Mouse (Mus musculus): ENCODE data around the gene Prx. TPM values are rescaled to one million over a fixed set of nuclear protein-coding genes. Genes with fewer than 3 reads are reported as not detected.

The Prx gene
- polyA plus RNA-seq, 1 experiment from 2014 or later: 1.5 TPM

- Histone ChIP-seq H3K9ac (ENCODE audit: low read depth, low read length) (no peak overlapping the region), H3K36me3 (ENCODE audit: control insufficient read depth, insufficient read depth, low read length) (no peaks in the 10 kb centered on the region), H3K4me1 (ENCODE audit: control insufficient read depth, insufficient read depth, low read length) (no peaks in the 10 kb centered on the region), H3K4me2 (ENCODE audit: low read length) (no peak overlapping the region), H3K27me3 (ENCODE audit: control insufficient read depth, insufficient read depth, low read depth, low read length) (no peaks in the 10 kb centered on the region), H3K27ac (ENCODE audit: low read length) (no peak overlapping the region), H3K9me3 (replicated peaks; ENCODE audit: control insufficient read depth, low read length, poor library complexity, severe bottlenecking) (no peaks in the 10 kb centered on the region), H3K4me3 (ENCODE audit: low read depth, low read length) (no peak overlapping the region)
- 94% methylated on average over 13 of the region's 13 CpGs for WGBS
- no peak for ATAC-seq
Observed at GRCm38 (mm10) chr7:27523805-27524204, 24.7 kb downstream of the Prx start.

GRCm38 (mm10) chr7:27526039-27526827 lies 27.1 kb downstream of the Prx start:
- no peaks in the 10 kb centered on the region for H3K27me3 ChIP-seq (ENCODE audit: control insufficient read depth, insufficient read depth, low read depth, low read length)
- H3K9ac ChIP-seq (ENCODE audit: low read depth, low read length): no peak overlapping the region
- no peaks in the 10 kb centered on the region for H3K4me1 ChIP-seq (ENCODE audit: control insufficient read depth, insufficient read depth, low read length)
- no peak overlapping the region for H3K4me3 ChIP-seq (ENCODE audit: low read depth, low read length)
- WGBS: 27% methylated on average over 10 of the region's 10 CpGs
- H3K4me2 ChIP-seq (ENCODE audit: low read length): no peak overlapping the region
- H3K36me3 ChIP-seq (ENCODE audit: control insufficient read depth, insufficient read depth, low read length): peaks cover 8% of the 10 kb centered on the region
- no peak overlapping the region for H3K27ac ChIP-seq (ENCODE audit: low read length)
- H3K9me3 ChIP-seq (replicated peaks; ENCODE audit: control insufficient read depth, low read length, poor library complexity, severe bottlenecking): no peaks in the 10 kb centered on the region
- peak; percentile 71 for ATAC-seq

- Histone ChIP-seq H3K27me3 (ENCODE audit: control insufficient read depth, insufficient read depth, low read depth, low read length) (no peaks in the 10 kb centered on the region), H3K9me3 (replicated peaks; ENCODE audit: control insufficient read depth, low read length, poor library complexity, severe bottlenecking) (no peaks in the 10 kb centered on the region), H3K36me3 (ENCODE audit: control insufficient read depth, insufficient read depth, low read length) (peaks cover 25% of the 10 kb centered on the region), H3K4me2 (ENCODE audit: low read length) (no peak overlapping the region), H3K9ac (ENCODE audit: low read depth, low read length) (no peak overlapping the region), H3K4me1 (ENCODE audit: control insufficient read depth, insufficient read depth, low read length) (no peaks in the 10 kb centered on the region), H3K27ac (ENCODE audit: low read length) (no peak overlapping the region), H3K4me3 (ENCODE audit: low read depth, low read length) (no peak overlapping the region)
- ATAC-seq: no peak
- WGBS: 83% methylated on average over 21 of the region's 21 CpGs
Observed at GRCm38 (mm10) chr7:27529070-27529469, 29.9 kb downstream of the Prx start.

GRCm38 (mm10) chr7:27530937-27531336 lies 31.8 kb downstream of the Prx start:
- no peak overlapping the region for H3K27ac ChIP-seq (ENCODE audit: low read length)
- no peak for ATAC-seq
- H3K36me3 ChIP-seq (ENCODE audit: control insufficient read depth, insufficient read depth, low read length): peaks cover 38% of the 10 kb centered on the region
- 72% methylated on average over 3 of the region's 3 CpGs for WGBS
- H3K4me3 ChIP-seq (ENCODE audit: low read depth, low read length): no peak overlapping the region
- no peaks in the 10 kb centered on the region for H3K27me3 ChIP-seq (ENCODE audit: control insufficient read depth, insufficient read depth, low read depth, low read length)
- H3K4me2 ChIP-seq (ENCODE audit: low read length): no peak overlapping the region
- no peak overlapping the region for H3K9ac ChIP-seq (ENCODE audit: low read depth, low read length)
- no peaks in the 10 kb centered on the region for H3K4me1 ChIP-seq (ENCODE audit: control insufficient read depth, insufficient read depth, low read length)
- H3K9me3 ChIP-seq (replicated peaks; ENCODE audit: control insufficient read depth, low read length, poor library complexity, severe bottlenecking): no peaks in the 10 kb centered on the region

- Histone ChIP-seq H3K4me1 (ENCODE audit: control insufficient read depth, insufficient read depth, low read length) (no peaks in the 10 kb centered on the region), H3K36me3 (ENCODE audit: control insufficient read depth, insufficient read depth, low read length) (peaks cover 46% of the 10 kb centered on the region), H3K9me3 (replicated peaks; ENCODE audit: control insufficient read depth, low read length, poor library complexity, severe bottlenecking) (no peaks in the 10 kb centered on the region), H3K27ac (ENCODE audit: low read length) (no peak overlapping the region), H3K27me3 (ENCODE audit: control insufficient read depth, insufficient read depth, low read depth, low read length) (no peaks in the 10 kb centered on the region), H3K9ac (ENCODE audit: low read depth, low read length) (no peak overlapping the region), H3K4me3 (ENCODE audit: low read depth, low read length) (no peak overlapping the region), H3K4me2 (ENCODE audit: low read length) (no peak overlapping the region)
- ATAC-seq: 0 out of 2 replicates have a peak, but pooled peaks have one; percentile 4
- WGBS: 86% methylated on average over 10 of the region's 10 CpGs
Observed at GRCm38 (mm10) chr7:27531707-27532106, 32.6 kb downstream of the Prx start.

- Histone ChIP-seq H3K36me3 (ENCODE audit: control insufficient read depth, insufficient read depth, low read length) (peaks cover 51% of the 10 kb centered on the region), H3K4me3 (ENCODE audit: low read depth, low read length) (no peak overlapping the region), H3K4me2 (ENCODE audit: low read length) (no peak overlapping the region), H3K9me3 (replicated peaks; ENCODE audit: control insufficient read depth, low read length, poor library complexity, severe bottlenecking) (no peaks in the 10 kb centered on the region), H3K27me3 (ENCODE audit: control insufficient read depth, insufficient read depth, low read depth, low read length) (no peaks in the 10 kb centered on the region), H3K27ac (ENCODE audit: low read length) (no peak overlapping the region), H3K4me1 (ENCODE audit: control insufficient read depth, insufficient read depth, low read length) (no peaks in the 10 kb centered on the region), H3K9ac (ENCODE audit: low read depth, low read length) (no peak overlapping the region)
- ATAC-seq: no peak
- 92% methylated on average over 9 of the region's 9 CpGs for WGBS
Observed at GRCm38 (mm10) chr7:27532480-27533050, 33.4 kb downstream of the Prx start.

- ATAC-seq: no peak
- no peak overlapping the region for H3K9ac ChIP-seq (ENCODE audit: low read depth, low read length)
- H3K4me1 ChIP-seq (ENCODE audit: control insufficient read depth, insufficient read depth, low read length): no peaks in the 10 kb centered on the region
- no peak overlapping the region for H3K27ac ChIP-seq (ENCODE audit: low read length)
- H3K36me3 ChIP-seq (ENCODE audit: control insufficient read depth, insufficient read depth, low read length): peaks cover 51% of the 10 kb centered on the region
- WGBS: 96% methylated on average over 2 of the region's 2 CpGs
- H3K4me3 ChIP-seq (ENCODE audit: low read depth, low read length): no peak overlapping the region
- no peaks in the 10 kb centered on the region for H3K27me3 ChIP-seq (ENCODE audit: control insufficient read depth, insufficient read depth, low read depth, low read length)
- H3K9me3 ChIP-seq (replicated peaks; ENCODE audit: control insufficient read depth, low read length, poor library complexity, severe bottlenecking): no peaks in the 10 kb centered on the region
- no peak overlapping the region for H3K4me2 ChIP-seq (ENCODE audit: low read length)
Observed at GRCm38 (mm10) chr7:27535386-27535785, 36.3 kb downstream of the Prx start.

- H3K36me3 ChIP-seq (ENCODE audit: control insufficient read depth, insufficient read depth, low read length): peaks cover 46% of the 10 kb centered on the region
- ATAC-seq: no peak
- no peak overlapping the region for H3K27ac ChIP-seq (ENCODE audit: low read length)
- H3K4me1 ChIP-seq (ENCODE audit: control insufficient read depth, insufficient read depth, low read length): peaks cover 9% of the 10 kb centered on the region
- H3K9me3 ChIP-seq (replicated peaks; ENCODE audit: control insufficient read depth, low read length, poor library complexity, severe bottlenecking): no peaks in the 10 kb centered on the region
- H3K27me3 ChIP-seq (ENCODE audit: control insufficient read depth, insufficient read depth, low read depth, low read length): no peaks in the 10 kb centered on the region
- no peak overlapping the region for H3K4me2 ChIP-seq (ENCODE audit: low read length)
- H3K9ac ChIP-seq (ENCODE audit: low read depth, low read length): no peak overlapping the region
- no peak overlapping the region for H3K4me3 ChIP-seq (ENCODE audit: low read depth, low read length)
- WGBS: 91% methylated on average over 6 of the region's 6 CpGs
Observed at GRCm38 (mm10) chr7:27536618-27537017, 37.5 kb downstream of the Prx start.

- Histone ChIP-seq H3K4me1 (ENCODE audit: control insufficient read depth, insufficient read depth, low read length) (peaks cover 14% of the 10 kb centered on the region), H3K4me3 (ENCODE audit: low read depth, low read length) (no peak overlapping the region), H3K4me2 (ENCODE audit: low read length) (no peak overlapping the region), H3K27me3 (ENCODE audit: control insufficient read depth, insufficient read depth, low read depth, low read length) (no peaks in the 10 kb centered on the region), H3K27ac (ENCODE audit: low read length) (no peak overlapping the region), H3K9ac (ENCODE audit: low read depth, low read length) (no peak overlapping the region), H3K36me3 (ENCODE audit: control insufficient read depth, insufficient read depth, low read length) (peaks cover 36% of the 10 kb centered on the region), H3K9me3 (replicated peaks; ENCODE audit: control insufficient read depth, low read length, poor library complexity, severe bottlenecking) (no peaks in the 10 kb centered on the region)
- WGBS: 91% methylated on average over 8 of the region's 8 CpGs
- ATAC-seq: no peak
Observed at GRCm38 (mm10) chr7:27537998-27538397, 38.9 kb downstream of the Prx start.
